Mouse (Mus musculus) sigmoid colon, adult 10 weeks (tissue): ENCODE data around the gene Ep300. TPM values are rescaled to one million over a fixed set of nuclear protein-coding genes. Genes with fewer than 3 reads are reported as not detected.

Experiments
- polyA plus RNA-seq: library from polyadenylated mRNA; stranded (reverse); fragments of 350-450 nt; fragmentation: Illumina TruSeq; extraction: RNeasy Lipid Tissue Mini Kit (QIAGEN cat#74804); gene quantifications from one replicate; pipeline ENCODE4 v1.2.3, GENCODE M21; 2014; ENCODE audit warnings: low read depth, low replicate concordance

The Ep300 gene
- 82.4 TPM for polyA plus RNA-seq

DNA sequence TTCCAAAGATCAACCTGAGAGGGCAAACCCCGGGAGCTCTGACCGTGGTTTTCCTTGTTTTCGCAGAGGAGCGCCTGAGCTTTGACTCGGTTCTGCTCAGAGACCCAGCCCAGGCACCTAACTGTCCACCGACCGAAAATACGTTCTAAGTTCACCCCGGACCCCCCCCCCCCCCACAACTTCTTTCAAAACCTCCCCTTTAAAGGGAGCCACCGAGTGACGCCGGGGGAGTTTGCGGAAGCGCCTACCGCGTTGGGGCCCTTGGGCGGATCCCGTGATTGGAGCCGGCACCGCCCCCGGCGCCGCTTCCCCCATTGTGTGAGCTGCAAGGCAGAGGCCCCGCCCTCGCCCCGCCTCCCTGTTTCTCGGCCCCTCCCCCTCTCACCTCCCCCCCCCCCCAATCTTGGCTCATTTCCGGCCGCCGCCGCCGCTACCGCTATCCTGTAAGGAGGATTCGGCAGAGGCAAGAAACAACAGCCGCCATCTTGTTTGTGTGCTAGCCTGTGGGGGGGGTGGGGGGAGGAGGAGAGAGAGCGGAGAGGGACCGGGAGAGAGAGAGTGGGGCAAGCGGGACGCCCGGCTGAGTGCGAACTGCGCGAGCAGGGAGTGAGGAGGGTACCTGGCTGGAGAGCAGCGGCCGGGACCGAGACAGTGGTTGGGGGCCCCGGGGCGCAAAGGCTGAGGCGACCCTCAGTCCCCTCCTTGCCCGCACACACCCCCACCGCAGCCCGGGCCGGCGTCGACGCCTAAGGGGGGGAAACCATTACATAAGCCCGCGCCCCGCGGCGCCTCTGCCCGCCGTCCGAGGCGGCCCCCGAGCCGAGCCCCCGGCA, at the start of gene Ep300:
Ep300 (plus strand) TSS at position 439 of the 833 bp plus-strand sequence.

DNA sequence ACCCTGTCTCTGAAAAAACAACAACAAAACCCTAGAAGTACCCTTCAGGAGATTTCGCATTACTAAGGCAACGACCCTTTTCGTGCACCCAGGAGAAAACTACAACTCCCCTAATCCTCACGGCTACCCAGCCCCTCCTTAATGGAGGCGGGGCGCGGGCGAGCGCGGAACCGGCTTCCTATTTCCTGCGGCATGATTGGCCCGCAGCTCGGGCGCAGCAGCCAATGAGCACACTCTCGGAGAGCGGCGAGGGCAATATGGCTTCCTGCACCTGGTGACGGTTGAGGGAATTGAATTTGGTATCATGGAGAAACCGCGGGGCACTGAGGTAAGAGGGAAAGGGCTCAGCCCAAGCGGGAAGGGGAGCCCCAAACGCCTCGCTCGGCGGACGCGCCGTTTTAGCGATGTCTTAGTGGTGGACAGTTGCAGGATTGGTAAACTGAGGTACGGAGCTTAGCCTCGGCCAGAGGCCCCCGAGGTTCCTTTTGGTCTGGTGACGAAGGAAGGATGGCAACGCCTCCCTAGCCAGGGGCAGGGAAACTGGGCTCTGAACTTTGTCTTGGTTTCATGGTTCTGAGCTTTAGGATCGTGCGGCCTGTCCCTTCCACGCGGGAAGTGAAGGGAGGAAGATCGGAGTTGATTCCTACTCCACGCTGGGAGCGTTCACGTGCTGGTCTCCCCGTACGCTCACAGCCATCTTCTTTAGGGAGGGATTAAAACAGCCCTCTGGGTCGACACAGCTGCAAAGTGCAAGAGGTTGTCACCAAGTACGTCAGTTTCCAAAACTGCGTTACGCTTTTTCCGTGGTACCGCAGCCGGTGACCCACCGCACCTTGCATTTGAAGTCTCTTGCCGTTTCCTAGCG, 78.8 kb downstream of the Ep300 start, which contains the start of gene L3mbtl2:
L3mbtl2 (plus strand) TSS at position 193 of the 865 bp plus-strand sequence.

GRCm38 (mm10) chr15:81697175-81697574, 112.0 kb downstream of the Ep300 start, which contains the start of gene Chadl:
Gene Chadl, minus strand, starts transcription at chr15:81697287.

Other genes starting within 250 kb of the Ep300 start
- gene Slc25a17, start 224.5 kb upstream of the Ep300 start, polyA plus RNA-seq = 102 TPM
- 253 TPM for gene St13, start 185.3 kb upstream of the Ep300 start, polyA plus RNA-seq
- 10.7 TPM for gene Xpnpep3, start 185.2 kb upstream of the Ep300 start, polyA plus RNA-seq
- 8.0 TPM for gene Dnajb7, start 177.1 kb upstream of the Ep300 start, polyA plus RNA-seq
- gene Rbx1, start 119.1 kb upstream of the Ep300 start, polyA plus RNA-seq = 88.9 TPM
- gene L3mbtl2, start 78.5 kb downstream of the Ep300 start, polyA plus RNA-seq = 2.3 TPM
- gene Chadl, start 111.9 kb downstream of the Ep300 start, polyA plus RNA-seq = not detected
- 7.0 TPM for gene Zc3h7b, start 159.7 kb downstream of the Ep300 start, polyA plus RNA-seq
- gene Rangap1, start 160.2 kb downstream of the Ep300 start, polyA plus RNA-seq = 5.6 TPM
- 21.2 TPM for gene Tef, start 217.1 kb downstream of the Ep300 start, polyA plus RNA-seq